Mouse (Mus musculus): ENCODE data around the gene Coro2b. TPM values are rescaled to one million over a fixed set of nuclear protein-coding genes. Genes with fewer than 3 reads are reported as not detected.
"Not testable (repeated sequence)": the region's sequence is repeated elsewhere in the genome, so short reads cannot be mapped to it uniquely, and the experiment has no call there.

Gene Coro2b
- total RNA-seq, 2 experiments from 2014 or later, result 17.9 to 20.3 TPM

- DNase-seq, result no peak
- intact Hi-C loops (cut with DNase I), result no loop called here
These were observed 85.1 kb downstream of the Coro2b start for GRCm38 (mm10) chr9:62451585-62452372.

GRCm38 (mm10) chr9:62450862-62451261, 86.0 kb downstream of the Coro2b start:
- intact Hi-C loops (cut with DNase I), result no loop called here
- no peak for DNase-seq

- intact Hi-C loops (cut with DNase I), result no loop called here
- DNase-seq, result no peak
These were observed 86.5 kb downstream of the Coro2b start for GRCm38 (mm10) chr9:62450355-62450754.

- intact Hi-C loops (cut with DNase I); DNase-seq: not testable (repeated sequence)
These were observed 89.5 kb downstream of the Coro2b start for GRCm38 (mm10) chr9:62447337-62447736.

GRCm38 (mm10) chr9:62438755-62439101, 98.1 kb downstream of the Coro2b start:
- DNase-seq, result peak; percentile 75 to 78
- intact Hi-C loops (cut with DNase I), result no loop called here

GRCm38 (mm10) chr9:62438085-62438754, 98.6 kb downstream of the Coro2b start:
- intact Hi-C loops (cut with DNase I), result no loop called here
- DNase-seq, result no peak

GRCm38 (mm10) chr9:62437446-62437845, 99.4 kb downstream of the Coro2b start:
- no peak for DNase-seq
- intact Hi-C loops (cut with DNase I), result no loop called here

- DNase-seq, result peak; percentile 92
- intact Hi-C loops (cut with DNase I), result no loop called here
These were observed 101.1 kb downstream of the Coro2b start for GRCm38 (mm10) chr9:62435613-62436318.

- intact Hi-C loops (cut with DNase I), result no loop called here
- no peak for DNase-seq
These were observed 104.4 kb downstream of the Coro2b start for GRCm38 (mm10) chr9:62432261-62433060.

- no peak for DNase-seq
- intact Hi-C loops (cut with DNase I), result no loop called here
These were observed 106.1 kb downstream of the Coro2b start for GRCm38 (mm10) chr9:62430741-62431140.

- DNase-seq, result no peak
- intact Hi-C loops (cut with DNase I), result no loop called here
These were observed 109.8 kb downstream of the Coro2b start for GRCm38 (mm10) chr9:62427010-62427409.

GRCm38 (mm10) chr9:62426531-62426930, 110.3 kb downstream of the Coro2b start:
- intact Hi-C loops (cut with DNase I), result no loop called here
- no peak for DNase-seq

- no peak for DNase-seq
- intact Hi-C loops (cut with DNase I), result no loop called here
These were observed 110.8 kb downstream of the Coro2b start for GRCm38 (mm10) chr9:62426021-62426420.

GRCm38 (mm10) chr9:62425265-62425664, 111.6 kb downstream of the Coro2b start:
- intact Hi-C loops (cut with DNase I), result no loop called here
- no peak for DNase-seq

GRCm38 (mm10) chr9:62423871-62424270, 113.0 kb downstream of the Coro2b start:
- DNase-seq, result no peak
- intact Hi-C loops (cut with DNase I), result no loop called here

GRCm38 (mm10) chr9:62422926-62423325, 113.9 kb downstream of the Coro2b start:
- intact Hi-C loops (cut with DNase I), result no loop called here
- no peak for DNase-seq

- intact Hi-C loops (cut with DNase I), result no loop called here
- no peak for DNase-seq
These were observed 114.9 kb downstream of the Coro2b start for GRCm38 (mm10) chr9:62421911-62422310.

GRCm38 (mm10) chr9:62421027-62421426, 115.8 kb downstream of the Coro2b start:
- intact Hi-C loops (cut with DNase I), result no loop called here
- DNase-seq, result peak; percentile 87 to 88

GRCm38 (mm10) chr9:62420261-62420917, 116.5 kb downstream of the Coro2b start:
- intact Hi-C loops (cut with DNase I), result no loop called here
- DNase-seq, result peak; percentile 56 to 62

- intact Hi-C loops (cut with DNase I), result loop anchor here (5.0 kb wide), 2 partner anchors 121 to 134 kb away; no protein-coding TSS in a partner anchor
- DNase-seq, result no peak
These were observed 118.1 kb downstream of the Coro2b start for GRCm38 (mm10) chr9:62418742-62419141.

All from heart, postnatal 10 days (tissue).